In genomic region chr7:81336432-81336786, GRCm38 (mm10) we compare ENCODE assay signal across 9 mouse cellular contexts. TPM values are rescaled to one million over a fixed set of nuclear protein-coding genes. Genes with fewer than 3 reads are reported as not detected.
DNase-seq lines count a peak whose midpoint lies in the region; ATAC-seq and TF ChIP-seq lines count a peak whose summit lies in the region.
"Had no signal": no experiment of that assay in that cellular context is flagged by ENCODE, and none has a peak within 500 bp of the region (broad histone marks: within the 10 kb centered on the region; RNA-seq: fewer than 3 reads in every experiment).

No protein-coding gene starts in this region.

- H3K9ac ChIP-seq in limb, embryonic 14.5 days (ENCODE audit: low read depth, low read length, severe bottlenecking) = 0 out of 2 replicates have a peak overlapping the region, but pooled peaks have one; percentile 21
- H3K9ac ChIP-seq: neural tube, embryonic 12.5 days had no signal

- H3K9me3 ChIP-seq in limb, embryonic 14.5 days (ENCODE audit: control insufficient read depth, low read length) = no peaks in the 10 kb centered on the region
- H3K9me3 ChIP-seq: neural tube, embryonic 12.5 days had no signal

- DNase-seq in layer of hippocampus, adult 2 months (ENCODE audit: low spot score in 2 of 2) = no peak
- no peak for DNase-seq in layer of hippocampus, adult 11-12 months (ENCODE audit: low spot score)
- peak; percentile 59 for DNase-seq in MN1 (ENCODE audit: low spot score)
- peak; percentile 82 for DNase-seq in embryo, embryonic 11 days
- peak; percentile 50 to 69 for DNase-seq in heart, postnatal 36 days
- peak; percentile 44 for DNase-seq in limb, embryonic 14.5 days (ENCODE audit: low spot score)
- DNase-seq in retina, embryonic 14.5 days (ENCODE audit: low spot score) = peak; percentile 79
- no peak for DNase-seq in layer of hippocampus, postnatal 14 days (ENCODE audit: low spot score in 2 of 2)

- 43% methylated on average over 8 of the region's 8 CpGs for WGBS in limb, embryonic 14.5 days

- H3K4me2 ChIP-seq in limb, embryonic 14.5 days (replicated peaks; ENCODE audit: low read depth, low read length, severe bottlenecking) = no peak overlapping the region
- H3K4me2 ChIP-seq: neural tube, embryonic 12.5 days had no signal

- intact Hi-C loops in heart, postnatal 36 days (cut with DNase I) = loop anchor here (1.0 kb wide), 3 partner anchors 127 to 174 kb away; no protein-coding TSS in a partner anchor

- peak overlapping the region; percentile 67; the same call in 1 of the 2 replicates for H3K27ac ChIP-seq in layer of hippocampus, adult 2 months
- no peak overlapping the region; the same call in 1 of the 2 replicates for H3K27ac ChIP-seq in limb, embryonic 14.5 days (replicated peaks; ENCODE audit: low read depth, low read length)
- H3K27ac ChIP-seq: neural tube, embryonic 12.5 days had no signal

- H3K27me3 ChIP-seq in limb, embryonic 14.5 days (ENCODE audit: control insufficient read depth, insufficient read depth, low read length) = no peaks in the 10 kb centered on the region
- H3K27me3 ChIP-seq: neural tube, embryonic 12.5 days had no signal

- H3K4me3 ChIP-seq in layer of hippocampus, adult 2 months = no peak overlapping the region
- no peak overlapping the region for H3K4me3 ChIP-seq in limb, embryonic 14.5 days (replicated peaks; ENCODE audit: low read length)
- H3K4me3 ChIP-seq: neural tube, embryonic 12.5 days had no signal

- H3K36me3 ChIP-seq in limb, embryonic 14.5 days (ENCODE audit: control insufficient read depth, insufficient read depth, low read length) = peaks cover 76% of the 10 kb centered on the region

- no peaks in the 10 kb centered on the region for H3K4me1 ChIP-seq in limb, embryonic 14.5 days (ENCODE audit: control insufficient read depth, insufficient read depth, low read length)

- ATAC-seq in limb, embryonic 14.5 days (ENCODE audit: low FRiP score, low read depth) = no peak

- TF ChIP-seq POLR2A in limb, embryonic 14.5 days (IDR thresholded peaks at IDR 0.05; ENCODE audit: borderline replicate concordance, extremely low read depth, insufficient read depth, insufficient read length) = no peak

- peak; percentile 71 for TF ChIP-seq CTCF in layer of hippocampus, adult 2 months (conservative IDR thresholded peaks at IDR 0.05)

RNA-seq across cellular contexts. Expression of gene Rps17, which starts 8.6 kb away (rescaled TPM):
- total RNA-seq in layer of hippocampus, adult 2 months (2021) = 100 to 1,000 TPM; 606 to 625 TPM
- total RNA-seq in heart, postnatal 36 days (2021) = 100 to 1,000 TPM; 870 to 936 TPM
- 1,944 and 2,727 TPM in 2 replicates for polyA plus RNA-seq in limb, embryonic 14.5 days (2012; rRNA removed)
- 1,353 and 1,439 TPM in 2 replicates for polyA plus RNA-seq in limb, embryonic 14.5 days (2014; fragmentation: Nextera tagmentation; extraction: Ambion mirVana)
- 100 to 1,000 TPM; 554 to 595 TPM for total RNA-seq in layer of hippocampus, postnatal 14 days (2021)

Comparison
In these comparisons a context has a peak if more than half of its experiments do, and no peak if none do; other contexts are left out.
1. DNase-seq: peak in MN1 (single experiment), embryo, embryonic 11 days (single experiment), heart, postnatal 36 days (2 of 2), limb, embryonic 14.5 days (single experiment) and retina, embryonic 14.5 days (single experiment); none in layer of hippocampus, adult 2 months (0 of 2), layer of hippocampus, adult 11-12 months (single experiment) and layer of hippocampus, postnatal 14 days (0 of 2).